Mouse (Mus musculus): ENCODE measurements around the gene Lipc. TPM values are rescaled to one million over a fixed set of nuclear protein-coding genes. Genes with fewer than 3 reads are reported as not detected.

Gene Lipc
- total and polyA plus RNA-seq, 2 experiments = 210 to 384 TPM

GRCm38 (mm10) chr9:70973286-70973685, 21.3 kb upstream of the Lipc start:
- no peak overlapping the region for H3K27ac ChIP-seq (replicated peaks; ENCODE audit: insufficient read depth, low read depth, low read length)
- peaks cover 8% of the 10 kb centered on the region for H3K4me1 ChIP-seq (ENCODE audit: control insufficient read depth, insufficient read depth, low read length)
- H3K79me2 ChIP-seq (ENCODE audit: control insufficient read depth, insufficient read depth, low read length) = no peaks in the 10 kb centered on the region
- H3K36me3 ChIP-seq (ENCODE audit: control insufficient read depth, insufficient read depth, low read length) = no peaks in the 10 kb centered on the region
- no peak overlapping the region for H3K9ac ChIP-seq (ENCODE audit: low read depth, low read length)
- peak; percentile 61 for DNase-seq (ENCODE audit: extremely low read depth, low read depth, low spot score)
- H3K4me3 ChIP-seq (ENCODE audit: insufficient read depth, low read depth, low read length) = no peak overlapping the region
- TF ChIP-seq POLR2A (IDR thresholded peaks at IDR 0.05; ENCODE audit: extremely low read depth, insufficient read depth, low read length) (no peak), CTCF (IDR thresholded peaks at IDR 0.05; ENCODE audit: low read depth, low read length) (no peak)
- no peaks in the 10 kb centered on the region for H3K27me3 ChIP-seq (ENCODE audit: control insufficient read depth, insufficient read depth, low read length)

DNA sequence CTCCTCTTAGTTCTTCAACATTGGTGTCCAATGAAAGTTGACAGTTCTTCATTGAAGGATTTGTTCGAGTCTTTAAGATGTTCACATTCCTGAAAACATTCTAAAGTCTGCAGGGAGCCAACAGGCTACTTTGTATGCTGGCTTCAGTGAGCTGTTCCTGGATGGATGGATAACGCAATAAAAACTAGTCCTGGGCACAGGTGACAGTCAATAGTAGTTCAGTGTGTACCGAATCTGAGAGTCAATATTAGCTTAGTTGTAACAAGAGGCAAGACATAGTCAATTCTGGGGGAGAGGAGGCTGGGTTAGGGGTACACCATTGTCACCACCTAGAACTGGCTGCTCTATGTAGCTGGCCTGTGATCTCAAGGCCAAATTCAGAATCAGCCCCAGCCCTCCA, 17.2 kb upstream of the Lipc start:
- peak; percentile 77 for DNase-seq (ENCODE audit: extremely low read depth, low read depth, low spot score)
- H3K79me2 ChIP-seq (ENCODE audit: control insufficient read depth, insufficient read depth, low read length) = no peaks in the 10 kb centered on the region
- no peak overlapping the region for H3K9ac ChIP-seq (ENCODE audit: low read depth, low read length)
- H3K27ac ChIP-seq (replicated peaks; ENCODE audit: insufficient read depth, low read depth, low read length) = no peak overlapping the region
- H3K4me3 ChIP-seq (ENCODE audit: insufficient read depth, low read depth, low read length) = no peak overlapping the region
- peaks cover 9% of the 10 kb centered on the region for H3K4me1 ChIP-seq (ENCODE audit: control insufficient read depth, insufficient read depth, low read length)
- TF ChIP-seq CTCF (IDR thresholded peaks at IDR 0.05; ENCODE audit: low read depth, low read length) = no peak
- TF ChIP-seq POLR2A (IDR thresholded peaks at IDR 0.05; ENCODE audit: extremely low read depth, insufficient read depth, low read length) = no peak
- H3K36me3 ChIP-seq (ENCODE audit: control insufficient read depth, insufficient read depth, low read length) = no peaks in the 10 kb centered on the region
- no peaks in the 10 kb centered on the region for H3K27me3 ChIP-seq (ENCODE audit: control insufficient read depth, insufficient read depth, low read length)
- 23% methylated on average over 3 of the region's 3 CpGs for WGBS

DNA sequence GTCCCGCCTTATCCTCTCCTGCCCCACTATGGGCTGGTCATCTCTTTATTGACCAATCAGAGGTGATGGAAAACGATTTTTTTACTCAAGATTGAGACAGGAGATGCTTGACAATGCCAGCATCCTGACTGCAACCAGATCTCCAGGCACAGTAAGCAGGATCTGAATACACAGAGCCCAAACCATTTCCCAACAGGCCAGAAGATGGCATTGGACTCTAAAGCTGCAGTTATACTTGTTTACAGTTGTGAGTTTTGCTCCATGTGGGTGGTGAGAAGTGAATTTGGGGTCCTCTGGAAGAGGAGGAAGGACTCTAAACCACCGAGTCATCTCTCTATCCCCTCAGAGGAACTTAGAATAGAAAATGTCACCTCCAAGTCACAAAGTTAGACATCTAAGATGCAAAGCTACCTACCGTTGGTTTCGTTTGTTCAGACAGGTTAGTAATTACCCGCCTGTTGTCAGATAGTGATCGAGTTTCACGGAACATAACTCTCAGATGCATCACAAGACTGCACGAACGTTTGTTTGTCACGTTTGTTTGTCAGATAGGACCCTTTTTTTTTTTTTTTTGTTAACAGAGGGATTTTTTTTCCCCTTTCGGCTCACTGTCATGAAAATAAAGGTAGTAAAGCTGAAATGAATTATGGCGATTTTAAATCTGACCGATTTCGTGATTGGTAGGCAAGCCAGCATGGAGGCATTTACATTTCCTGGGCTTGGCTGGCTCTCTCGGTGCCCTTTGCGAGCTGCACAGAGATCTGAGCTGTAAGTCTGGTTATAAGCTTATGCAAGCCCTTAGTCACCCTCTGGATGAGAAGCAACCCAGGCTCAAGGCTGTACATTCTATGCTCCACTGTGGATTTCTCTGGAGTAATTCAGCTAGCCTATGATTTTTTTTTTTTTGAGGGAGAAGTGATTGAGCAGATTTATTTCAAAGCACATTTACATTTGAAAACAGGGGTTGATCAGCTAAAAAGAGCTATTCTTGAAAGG, 14.3 kb upstream of the Lipc start:
- peaks cover 5% of the 10 kb centered on the region for H3K4me1 ChIP-seq (ENCODE audit: control insufficient read depth, insufficient read depth, low read length)
- DNase-seq (ENCODE audit: extremely low read depth, low read depth, low spot score) = no peak
- H3K9ac ChIP-seq (ENCODE audit: low read depth, low read length) = no peak overlapping the region
- WGBS = 68% methylated on average over 17 of the region's 17 CpGs
- TF ChIP-seq POLR2A (IDR thresholded peaks at IDR 0.05; ENCODE audit: extremely low read depth, insufficient read depth, low read length) = no peak
- TF ChIP-seq CTCF (IDR thresholded peaks at IDR 0.05; ENCODE audit: low read depth, low read length) = no peak
- H3K4me3 ChIP-seq (ENCODE audit: insufficient read depth, low read depth, low read length) = no peak overlapping the region
- no peaks in the 10 kb centered on the region for H3K27me3 ChIP-seq (ENCODE audit: control insufficient read depth, insufficient read depth, low read length)
- no peaks in the 10 kb centered on the region for H3K79me2 ChIP-seq (ENCODE audit: control insufficient read depth, insufficient read depth, low read length)
- H3K27ac ChIP-seq (replicated peaks; ENCODE audit: insufficient read depth, low read depth, low read length) = no peak overlapping the region
- no peaks in the 10 kb centered on the region for H3K36me3 ChIP-seq (ENCODE audit: control insufficient read depth, insufficient read depth, low read length)

DNA sequence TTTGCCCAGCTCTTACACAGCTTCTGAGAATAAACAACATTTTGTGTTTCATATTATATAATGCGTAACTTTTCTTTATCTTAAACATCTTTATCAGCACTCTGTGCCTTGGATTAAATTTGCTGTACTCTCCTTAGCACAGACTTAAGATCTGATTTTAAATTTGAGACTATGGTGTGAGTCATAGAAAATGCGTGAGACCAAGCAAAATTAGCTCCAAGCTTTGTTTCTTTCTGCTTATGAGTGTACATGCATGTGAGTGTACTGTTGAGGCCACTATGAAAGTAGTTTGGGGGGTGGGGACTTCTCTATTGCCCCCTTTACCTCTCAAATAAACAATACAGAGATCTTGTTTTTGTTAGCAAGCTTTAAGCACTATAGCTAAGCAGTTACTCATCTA, 13.4 kb upstream of the Lipc start:
- TF ChIP-seq CTCF (IDR thresholded peaks at IDR 0.05; ENCODE audit: low read depth, low read length) (no peak), POLR2A (IDR thresholded peaks at IDR 0.05; ENCODE audit: extremely low read depth, insufficient read depth, low read length) (no peak)

GRCm38 (mm10) chr9:70965011-70965410, 13.0 kb upstream of the Lipc start:
- DNase-seq (ENCODE audit: extremely low read depth, low read depth, low spot score) = no peak
- Histone ChIP-seq H3K4me3 (ENCODE audit: insufficient read depth, low read depth, low read length) (no peak overlapping the region), H3K27me3 (ENCODE audit: control insufficient read depth, insufficient read depth, low read length) (no peaks in the 10 kb centered on the region), H3K36me3 (ENCODE audit: control insufficient read depth, insufficient read depth, low read length) (no peaks in the 10 kb centered on the region), H3K79me2 (ENCODE audit: control insufficient read depth, insufficient read depth, low read length) (no peaks in the 10 kb centered on the region), H3K4me1 (ENCODE audit: control insufficient read depth, insufficient read depth, low read length) (peaks cover 5% of the 10 kb centered on the region), H3K9ac (ENCODE audit: low read depth, low read length) (no peak overlapping the region), H3K27ac (replicated peaks; ENCODE audit: insufficient read depth, low read depth, low read length) (no peak overlapping the region)
- TF ChIP-seq POLR2A (IDR thresholded peaks at IDR 0.05; ENCODE audit: extremely low read depth, insufficient read depth, low read length) (no peak), CTCF (IDR thresholded peaks at IDR 0.05; ENCODE audit: low read depth, low read length) (no peak)
- 82% methylated on average over 4 of the region's 4 CpGs for WGBS

More for the DNA sequence above, 13.4 kb upstream of the Lipc start:
- Histone ChIP-seq H3K27ac (replicated peaks; ENCODE audit: insufficient read depth, low read depth, low read length) (no peak overlapping the region), H3K9ac (ENCODE audit: low read depth, low read length) (no peak overlapping the region), H3K4me1 (ENCODE audit: control insufficient read depth, insufficient read depth, low read length) (peaks cover 5% of the 10 kb centered on the region), H3K36me3 (ENCODE audit: control insufficient read depth, insufficient read depth, low read length) (no peaks in the 10 kb centered on the region), H3K27me3 (ENCODE audit: control insufficient read depth, insufficient read depth, low read length) (no peaks in the 10 kb centered on the region), H3K4me3 (ENCODE audit: insufficient read depth, low read depth, low read length) (no peak overlapping the region), H3K79me2 (ENCODE audit: control insufficient read depth, insufficient read depth, low read length) (no peaks in the 10 kb centered on the region)
- DNase-seq (ENCODE audit: extremely low read depth, low read depth, low spot score) = no peak
- WGBS = 94% methylated on average over 2 of the region's 2 CpGs

GRCm38 (mm10) chr9:70963461-70963891, 11.4 kb upstream of the Lipc start:
- H3K27me3 ChIP-seq (ENCODE audit: control insufficient read depth, insufficient read depth, low read length) = no peaks in the 10 kb centered on the region
- H3K36me3 ChIP-seq (ENCODE audit: control insufficient read depth, insufficient read depth, low read length) = no peaks in the 10 kb centered on the region
- DNase-seq (ENCODE audit: extremely low read depth, low read depth, low spot score) = no peak
- H3K27ac ChIP-seq (replicated peaks; ENCODE audit: insufficient read depth, low read depth, low read length) = no peak overlapping the region
- H3K9ac ChIP-seq (ENCODE audit: low read depth, low read length) = no peak overlapping the region
- H3K4me3 ChIP-seq (ENCODE audit: insufficient read depth, low read depth, low read length) = no peak overlapping the region
- WGBS = 93% methylated on average over 7 of the region's 7 CpGs
- H3K79me2 ChIP-seq (ENCODE audit: control insufficient read depth, insufficient read depth, low read length) = no peaks in the 10 kb centered on the region
- TF ChIP-seq CTCF (IDR thresholded peaks at IDR 0.05; ENCODE audit: low read depth, low read length) (no peak), POLR2A (IDR thresholded peaks at IDR 0.05; ENCODE audit: extremely low read depth, insufficient read depth, low read length) (no peak)
- H3K4me1 ChIP-seq (ENCODE audit: control insufficient read depth, insufficient read depth, low read length) = peaks cover 3% of the 10 kb centered on the region; the same call in 1 of the 2 replicates
